Mouse (Mus musculus) adrenal gland, adult (tissue): ENCODE data around the gene Prr36.

Source experiments
- DNase-seq, 2 experiments: peaks; one replicate each; pipeline ENCODE4 v3.0.0; 2022 to 2023; ENCODE audit warnings: low spot score in 1 of 2; ENCODE audit not compliant: inconsistent age in 2 of 2

Gene Prr36

DNA sequence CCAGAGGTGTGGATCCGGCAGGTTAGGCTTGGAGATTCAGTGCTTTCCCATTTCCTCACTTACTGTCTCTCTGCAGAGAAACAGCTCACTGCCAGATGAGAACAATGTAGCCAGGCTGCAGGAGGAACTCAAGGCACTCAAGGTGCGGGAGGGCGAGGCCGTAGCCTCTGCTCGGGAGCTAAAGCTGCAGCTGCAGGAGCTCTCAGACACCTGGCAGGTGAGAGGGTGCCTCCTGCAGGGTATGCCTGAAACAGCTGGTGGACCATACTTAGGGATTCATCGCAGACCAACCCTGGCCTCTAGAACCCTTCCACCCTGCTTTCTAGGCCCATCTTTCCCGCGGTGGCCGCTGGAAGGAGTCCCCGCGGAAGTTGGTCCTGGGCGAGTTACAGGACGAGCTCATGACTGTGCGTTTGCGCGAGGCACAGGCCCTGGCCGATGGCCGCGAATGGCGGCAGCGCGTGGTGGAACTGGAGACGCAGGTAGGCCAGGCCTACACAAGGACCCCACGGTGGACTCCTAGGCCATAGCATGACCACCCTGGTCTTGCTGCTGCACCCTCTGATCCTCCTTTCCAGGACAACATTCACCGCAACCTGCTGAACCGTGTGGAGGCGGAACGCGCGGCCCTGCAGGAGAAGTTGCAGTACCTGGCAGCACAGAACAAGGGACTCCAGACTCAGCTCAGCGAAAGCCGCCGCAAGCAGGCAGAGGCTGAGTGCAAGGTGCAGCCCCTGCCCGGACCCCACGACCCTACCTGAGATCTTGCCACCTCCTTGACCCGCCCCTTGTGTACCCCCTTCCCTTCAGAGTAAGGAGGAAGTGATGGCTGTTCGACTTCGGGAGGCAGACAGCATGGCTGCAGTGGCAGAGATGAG is 11.8 kb downstream of the Prr36 start:
- no peak for DNase-seq

DNA sequence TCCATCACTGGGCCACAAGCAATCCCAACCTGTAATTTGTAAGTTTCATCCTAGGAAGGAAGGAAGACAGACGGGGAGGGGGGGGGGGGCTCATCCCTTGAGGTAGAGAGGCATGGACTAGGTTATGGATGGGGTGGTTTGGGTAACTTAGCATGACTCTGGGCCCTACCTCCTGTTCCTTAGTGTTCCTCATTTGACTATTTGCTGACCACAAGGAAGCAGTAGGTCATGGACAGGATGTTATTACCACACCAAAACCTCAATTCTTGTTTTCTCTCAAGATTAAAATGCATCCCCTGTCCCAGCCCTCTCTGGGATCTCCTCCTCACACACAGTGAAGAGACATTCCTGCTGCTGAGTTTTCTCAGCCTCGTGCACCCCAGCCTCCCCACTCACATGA is 15.9 kb downstream of the Prr36 start:
- no peak for DNase-seq

DNA sequence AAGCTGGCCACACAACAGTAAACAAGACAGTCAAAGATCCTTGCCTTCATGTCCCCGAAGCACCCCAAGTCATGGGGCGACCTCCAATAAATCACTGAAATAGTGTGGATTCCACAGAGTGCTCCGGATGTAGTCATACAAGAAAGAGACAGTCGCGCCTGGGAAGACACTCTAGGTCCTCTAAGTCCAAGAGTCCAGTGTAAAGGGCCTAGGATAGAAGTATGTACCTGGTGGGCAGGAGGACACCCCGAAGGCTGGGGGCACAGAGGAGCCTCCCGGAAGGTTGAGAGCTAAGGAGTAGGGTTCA is 23.7 kb downstream of the Prr36 start:
- no peak for DNase-seq

DNA sequence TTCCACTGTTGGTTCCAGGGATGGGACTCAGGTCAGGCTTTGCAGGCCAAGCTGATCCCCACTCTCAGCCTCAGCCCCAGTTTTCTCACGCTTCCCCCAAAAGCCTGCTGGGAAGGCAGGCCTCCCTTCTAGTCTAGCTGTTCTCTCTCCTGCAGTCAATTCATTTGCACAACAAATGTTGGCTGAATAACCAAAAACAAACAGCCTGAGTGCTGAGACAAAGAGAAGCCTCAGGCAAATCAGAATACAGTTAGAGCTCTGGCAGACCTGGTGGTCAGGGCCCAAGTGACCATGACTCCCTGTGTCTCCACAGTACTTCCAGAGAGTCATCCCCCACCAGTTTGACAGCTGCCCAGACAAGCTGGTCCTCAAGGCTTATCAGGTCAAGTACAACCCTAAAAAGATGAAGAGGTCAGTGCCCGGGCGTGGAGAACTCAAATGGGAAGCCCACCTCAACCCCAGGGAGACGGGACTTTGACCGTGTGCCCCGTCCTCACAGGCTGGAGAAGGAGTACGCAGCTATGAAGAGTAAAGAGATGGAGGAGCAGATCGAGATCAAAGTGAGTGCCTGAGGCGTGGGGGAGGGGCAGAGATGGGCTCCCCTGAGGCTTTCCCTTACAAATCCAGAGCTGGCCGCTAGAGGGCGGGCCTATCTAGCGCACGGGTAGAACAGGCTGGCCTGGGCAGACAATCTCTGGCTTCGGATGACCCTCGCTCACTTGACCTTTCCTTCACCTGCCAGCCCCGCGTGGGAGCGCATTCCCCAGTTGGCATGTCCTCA is 24.3 kb downstream of the Prr36 start:
- peak; percentile 89 to 96 for DNase-seq

DNA sequence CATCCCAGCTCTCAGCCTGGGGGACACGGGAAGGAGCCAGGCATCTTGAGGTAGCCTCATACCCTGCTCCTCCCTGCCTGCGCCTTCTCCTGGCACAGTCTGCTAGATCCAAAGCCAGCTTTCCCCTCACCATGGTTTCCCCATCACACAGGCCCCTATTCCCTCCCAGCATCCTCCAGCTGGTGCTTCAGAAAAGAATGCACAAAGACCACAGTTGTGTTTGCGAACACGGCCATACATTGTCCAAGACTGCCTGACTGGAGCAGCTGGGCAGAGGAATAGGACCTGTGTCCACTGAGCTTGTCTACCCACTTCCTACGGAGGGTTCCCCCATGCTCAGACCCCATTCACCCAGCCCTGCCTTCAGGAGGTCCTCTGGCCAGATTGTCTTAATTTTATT is 25.0 kb downstream of the Prr36 start:
- no peak for DNase-seq

DNA sequence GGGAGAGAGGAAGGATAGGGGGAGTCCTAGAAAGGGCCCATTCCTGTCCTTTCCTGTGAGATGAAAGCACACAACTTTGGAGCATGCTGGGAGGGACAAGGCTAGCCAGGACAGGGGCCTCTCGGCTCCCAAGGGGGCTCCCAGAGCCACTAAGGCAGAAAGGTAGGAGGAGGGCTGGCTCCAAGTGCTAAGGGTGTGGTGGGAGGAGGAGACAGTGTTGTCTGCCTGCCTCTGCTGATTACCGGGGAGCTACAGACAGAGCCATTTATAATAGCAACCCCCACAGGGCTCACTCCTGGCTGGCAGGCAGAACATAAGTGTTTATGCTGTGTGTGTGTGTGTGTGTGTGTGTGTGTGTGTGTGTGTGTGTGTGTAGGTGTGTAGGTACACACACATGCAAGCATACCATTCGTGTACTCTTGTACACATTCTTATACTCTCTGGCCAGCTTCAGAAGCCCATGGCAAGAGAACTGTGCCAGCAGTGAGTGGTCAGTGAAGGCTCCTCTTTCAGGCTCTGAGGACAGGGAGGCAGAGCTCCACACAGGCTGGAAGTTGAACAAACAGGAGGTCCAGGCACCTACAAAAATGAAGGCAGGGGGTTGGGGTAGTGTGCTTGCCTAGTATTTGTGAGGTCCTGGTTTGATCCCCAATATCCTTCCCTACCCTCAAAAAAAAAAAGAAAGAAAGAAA is 28.1 kb downstream of the Prr36 start:
- no peak for DNase-seq

DNA sequence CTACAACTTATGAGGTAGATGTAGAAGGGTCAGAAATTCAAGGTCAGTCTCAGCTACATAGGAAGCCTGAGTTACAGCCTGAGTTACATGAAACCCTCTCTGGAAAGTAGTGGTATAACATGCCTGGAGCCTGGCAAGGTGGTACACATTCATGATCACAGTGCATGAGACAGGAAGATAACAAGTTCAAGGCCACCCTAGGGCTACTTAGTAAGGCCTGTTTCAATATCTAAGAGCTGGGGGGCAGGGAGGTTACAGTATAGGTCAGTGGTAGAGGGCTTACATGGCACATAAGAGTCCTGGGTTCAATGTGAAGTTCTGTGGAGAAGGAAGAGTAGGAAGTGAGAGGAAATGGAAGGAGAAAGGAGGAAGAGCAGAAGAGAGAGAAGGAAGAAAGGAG is 28.7 kb downstream of the Prr36 start:
- DNase-seq: no peak

DNA sequence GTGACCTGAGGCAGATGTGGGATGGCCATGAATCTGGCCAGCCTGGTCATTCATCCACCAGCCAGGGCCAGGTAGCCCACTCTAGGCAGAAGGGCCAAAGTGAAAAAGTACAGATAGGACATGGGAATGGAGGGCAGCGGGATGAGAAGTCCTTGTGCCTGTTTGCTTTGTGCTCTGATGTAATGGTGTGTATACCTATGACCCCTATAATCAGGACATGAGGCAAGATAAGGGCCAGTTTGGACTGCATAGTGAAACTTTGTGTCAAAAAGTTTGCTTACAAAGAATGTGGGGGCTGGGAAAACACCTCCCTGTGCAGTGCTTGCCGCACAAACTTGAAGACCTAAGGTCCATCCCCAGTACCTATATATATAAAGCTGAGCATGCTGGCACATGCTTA is 31.1 kb downstream of the Prr36 start:
- no peak for DNase-seq

DNA sequence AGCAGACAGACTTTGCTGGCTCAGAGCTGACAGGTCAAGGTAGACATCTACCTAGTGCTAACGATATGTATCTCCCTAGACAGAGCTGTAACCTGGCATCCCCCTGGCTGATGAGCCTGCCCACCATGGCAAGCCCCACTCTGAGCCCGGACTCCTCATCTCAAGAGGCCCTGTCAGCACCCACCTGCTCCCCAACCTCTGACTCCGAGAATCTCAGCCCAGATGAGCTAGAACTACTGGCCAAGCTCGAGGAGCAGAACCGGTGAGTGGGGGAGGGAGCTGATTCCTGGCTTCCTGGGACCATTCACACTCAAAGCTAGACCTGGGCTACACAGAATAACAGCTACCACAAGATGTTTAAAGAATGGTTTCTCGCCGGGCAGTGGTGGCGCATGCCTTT is 33.9 kb downstream of the Prr36 start:
- no peak for DNase-seq

DNA sequence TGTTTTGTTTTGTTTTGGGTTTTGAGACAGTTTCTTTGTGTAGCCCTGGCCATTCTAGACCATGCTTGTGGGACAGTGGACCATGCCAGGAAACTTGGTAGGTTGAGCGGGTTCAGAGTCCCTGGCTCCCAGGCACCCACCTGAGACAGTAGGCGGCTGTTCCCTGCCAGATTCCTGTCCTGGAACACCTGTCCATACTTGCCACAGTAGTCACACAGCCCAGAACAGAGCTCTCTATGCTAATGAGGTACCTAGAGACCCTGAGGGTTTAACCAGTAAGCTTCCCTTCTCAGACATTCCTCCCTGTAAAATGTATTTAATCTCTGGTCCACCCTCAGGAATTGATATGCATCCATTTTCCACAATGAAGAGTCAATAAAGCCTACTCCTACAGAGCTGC is 43.2 kb downstream of the Prr36 start:
- peak in 1 of 2 experiments; percentile 12 for DNase-seq

DNA sequence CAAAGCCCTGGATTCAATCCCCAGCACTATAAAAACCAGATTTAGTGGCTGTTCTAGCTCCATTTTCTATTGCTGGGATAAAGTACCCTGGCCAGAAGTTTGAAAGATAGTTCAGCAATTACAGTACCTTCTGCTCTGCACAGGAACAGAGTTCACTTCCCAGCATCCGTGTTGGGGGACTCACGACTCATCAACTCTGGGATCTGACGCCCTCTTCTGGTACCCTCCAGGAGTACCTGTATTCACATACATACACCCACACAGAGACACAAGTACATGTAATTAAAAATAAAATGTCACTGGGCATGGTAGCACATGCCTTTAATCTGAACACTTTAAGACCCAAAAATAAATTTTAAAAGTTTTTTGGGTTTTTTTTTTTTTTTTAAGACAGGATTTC is 44.8 kb downstream of the Prr36 start:
- peak in 1 of 2 experiments; percentile 13 for DNase-seq

DNA sequence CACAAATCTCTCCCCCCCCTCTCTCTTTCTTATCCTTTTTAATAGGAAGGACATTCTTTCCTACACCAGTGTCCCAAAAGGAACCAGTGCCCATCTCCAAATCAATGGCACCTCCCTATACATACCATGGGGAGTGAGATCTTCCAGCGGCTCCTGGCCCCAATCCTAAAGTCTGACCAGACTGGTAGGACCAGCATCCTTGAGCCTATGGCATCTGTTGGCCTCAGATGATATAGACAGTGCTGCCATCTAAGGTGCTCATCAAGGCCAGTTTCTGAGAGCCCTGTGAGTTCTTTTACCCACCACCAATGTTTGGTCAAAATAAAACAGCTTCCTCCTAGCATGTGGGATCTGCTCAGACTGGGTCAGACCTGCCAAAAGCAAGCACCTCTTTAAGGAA is 49.3 kb downstream of the Prr36 start:
- no peak for DNase-seq

DNA sequence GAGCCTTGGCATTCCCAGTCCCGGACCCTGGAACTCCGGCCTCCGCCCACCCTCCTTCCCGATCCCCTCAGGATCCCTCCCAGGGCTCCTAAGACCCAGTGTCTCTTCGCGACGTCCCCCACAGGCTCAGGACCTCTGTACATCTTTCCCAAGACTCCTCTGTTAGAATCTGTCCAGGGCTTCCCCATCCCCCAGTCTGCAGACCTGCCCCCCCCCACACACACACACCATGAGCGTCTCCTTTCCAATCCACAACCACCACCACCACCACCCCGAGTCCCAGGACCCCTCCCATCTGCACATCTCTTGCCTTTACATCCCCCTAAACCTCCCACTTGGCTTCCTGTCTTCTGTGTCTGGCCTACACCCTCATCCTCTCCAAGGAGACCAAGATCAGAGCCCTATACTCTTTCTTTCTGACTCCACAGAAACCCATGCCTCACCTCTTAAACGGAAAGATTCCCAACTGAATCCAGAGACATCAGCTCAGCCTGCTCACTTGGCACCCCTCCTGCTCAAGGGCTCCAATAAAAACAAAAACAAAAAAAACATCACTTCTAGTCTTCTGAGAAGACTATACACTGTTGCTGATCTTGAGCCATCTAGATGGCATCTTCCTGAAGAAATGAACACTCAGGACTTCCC is 50.3 kb downstream of the Prr36 start:
- DNase-seq: no peak

DNA sequence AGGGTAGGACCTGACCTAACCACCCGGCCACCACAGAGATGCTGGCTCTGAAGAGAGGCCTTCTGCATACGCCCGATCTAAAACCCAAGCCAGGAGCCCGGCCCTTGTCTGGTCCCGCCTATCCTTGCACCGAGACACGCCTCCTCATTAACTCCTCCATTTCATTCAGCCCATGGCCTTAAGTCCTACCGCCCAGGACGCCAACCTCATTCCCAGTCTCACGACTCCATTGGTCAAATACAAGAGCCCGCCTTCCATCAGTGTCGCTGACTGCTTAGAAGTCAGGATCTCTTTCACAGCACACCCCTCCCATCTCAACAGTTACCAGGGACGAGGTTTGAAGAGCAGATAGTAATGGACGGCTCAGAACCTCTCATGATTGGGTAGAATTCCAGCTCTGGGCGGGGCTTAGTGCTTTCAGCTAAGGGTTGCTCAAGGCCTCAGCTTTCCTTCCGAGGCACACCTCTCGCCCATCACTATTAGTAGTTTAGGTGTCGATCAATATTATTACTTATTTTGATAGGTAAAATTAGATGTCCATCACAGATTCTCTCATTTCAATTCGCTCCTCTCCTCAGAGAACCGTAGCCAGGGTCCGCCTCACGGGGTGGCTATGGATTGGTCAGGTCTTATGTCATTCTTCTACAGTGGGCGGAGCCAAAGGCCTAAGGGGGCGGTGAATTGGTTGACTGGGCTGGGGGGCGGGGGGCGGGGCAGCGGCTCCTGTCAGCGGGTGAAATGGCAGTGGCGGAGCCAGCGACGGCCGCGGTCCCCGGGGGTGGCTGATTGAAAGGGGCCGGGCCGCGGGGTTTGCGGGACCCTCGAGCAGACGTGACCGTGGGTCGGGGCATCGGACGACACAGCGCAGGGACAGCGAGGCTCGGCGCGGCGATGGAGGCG is 51.2 kb downstream of the Prr36 start, which contains the start of gene Evi5l:
Gene Evi5l, plus strand, starts transcription at position 716 of the 900 bp plus-strand sequence.
- DNase-seq: peak; percentile 98 to 100

DNA sequence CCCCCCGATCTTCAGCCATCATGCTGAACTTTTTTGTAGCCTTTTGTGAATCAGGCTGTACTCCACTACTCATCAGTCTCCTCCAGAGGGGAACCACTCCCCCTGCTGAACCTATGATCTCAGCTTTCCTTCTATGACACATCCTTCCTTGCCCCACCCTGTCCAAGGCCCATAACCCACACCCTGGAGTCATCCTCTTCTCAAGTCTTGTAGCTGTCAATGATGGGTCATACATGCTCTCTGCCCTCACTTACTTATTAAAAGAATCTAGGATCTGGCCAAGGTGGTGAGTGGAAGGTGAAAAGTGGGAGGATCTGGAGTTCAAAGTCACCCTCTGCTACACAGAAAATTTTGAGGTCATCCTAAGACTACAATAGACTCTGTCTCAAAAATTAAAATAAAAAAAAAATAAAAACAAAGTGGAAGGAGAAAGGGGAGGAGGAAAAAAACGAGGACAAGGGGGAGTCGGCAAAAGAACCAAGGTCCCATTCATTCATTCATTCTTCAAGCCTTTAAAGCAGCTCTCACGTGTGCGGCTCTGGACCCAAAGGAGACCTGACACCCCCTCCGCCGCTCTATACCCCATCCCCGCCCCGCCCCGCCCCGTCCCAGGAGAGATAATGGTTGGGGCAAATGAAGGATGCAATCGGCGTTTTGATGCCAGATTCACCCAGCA is 51.9 kb downstream of the Prr36 start:
- peak; percentile 60 to 67 for DNase-seq

DNA sequence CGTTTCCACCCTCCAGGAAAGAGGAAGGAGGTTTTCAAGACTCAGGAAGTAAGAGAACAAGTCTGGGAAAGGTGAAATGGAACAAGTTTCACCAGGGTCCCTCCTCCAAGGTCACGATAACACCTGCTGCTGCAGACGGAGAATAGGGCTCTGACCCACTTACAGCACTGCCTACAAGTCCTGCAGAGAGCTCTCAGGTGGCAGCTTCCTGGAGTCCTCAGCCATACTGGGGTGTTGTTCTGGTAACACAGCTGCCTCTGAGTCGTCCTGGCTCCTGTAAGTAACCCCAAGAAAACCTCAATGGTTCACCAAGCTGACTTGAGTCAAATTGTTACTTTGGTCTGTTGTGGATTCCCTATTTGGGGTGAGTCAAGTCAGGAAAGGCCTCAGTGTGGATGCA is 54.5 kb downstream of the Prr36 start:
- no peak for DNase-seq
